Mouse (Mus musculus) frontal cortex, postnatal 25 days (tissue): ENCODE data around the gene Zfp358.
A peak's percentile ranks its signal among the peaks of the same experiment; 100 is the strongest.

Experiments
- DNase-seq, 2 experiments: peaks; one replicate each; pipeline ENCODE4 v3.0.0; 2022; ENCODE audit warnings: low spot score in 2 of 2

Gene Zfp358

DNA sequence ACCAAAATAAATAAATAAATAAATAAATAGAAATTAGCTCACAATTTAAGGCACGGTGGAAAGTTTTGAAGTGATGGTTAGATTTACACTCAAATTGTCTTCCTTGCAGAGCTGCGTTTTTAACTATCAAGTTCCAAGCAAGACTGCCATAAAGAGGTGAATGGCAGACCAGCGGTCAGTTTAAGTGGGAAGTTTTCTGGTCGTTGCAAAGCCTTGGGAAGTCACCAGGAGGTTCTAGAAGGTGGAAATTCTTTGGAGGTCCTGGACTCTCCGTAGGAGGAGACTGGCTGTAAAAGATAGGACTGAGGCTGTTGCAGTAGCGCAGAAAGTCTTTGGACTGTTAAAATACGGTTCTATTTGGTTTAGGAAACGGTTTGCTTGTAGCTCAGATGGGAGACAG is 6.8 kb downstream of the Zfp358 start:
- no peak for DNase-seq

DNA sequence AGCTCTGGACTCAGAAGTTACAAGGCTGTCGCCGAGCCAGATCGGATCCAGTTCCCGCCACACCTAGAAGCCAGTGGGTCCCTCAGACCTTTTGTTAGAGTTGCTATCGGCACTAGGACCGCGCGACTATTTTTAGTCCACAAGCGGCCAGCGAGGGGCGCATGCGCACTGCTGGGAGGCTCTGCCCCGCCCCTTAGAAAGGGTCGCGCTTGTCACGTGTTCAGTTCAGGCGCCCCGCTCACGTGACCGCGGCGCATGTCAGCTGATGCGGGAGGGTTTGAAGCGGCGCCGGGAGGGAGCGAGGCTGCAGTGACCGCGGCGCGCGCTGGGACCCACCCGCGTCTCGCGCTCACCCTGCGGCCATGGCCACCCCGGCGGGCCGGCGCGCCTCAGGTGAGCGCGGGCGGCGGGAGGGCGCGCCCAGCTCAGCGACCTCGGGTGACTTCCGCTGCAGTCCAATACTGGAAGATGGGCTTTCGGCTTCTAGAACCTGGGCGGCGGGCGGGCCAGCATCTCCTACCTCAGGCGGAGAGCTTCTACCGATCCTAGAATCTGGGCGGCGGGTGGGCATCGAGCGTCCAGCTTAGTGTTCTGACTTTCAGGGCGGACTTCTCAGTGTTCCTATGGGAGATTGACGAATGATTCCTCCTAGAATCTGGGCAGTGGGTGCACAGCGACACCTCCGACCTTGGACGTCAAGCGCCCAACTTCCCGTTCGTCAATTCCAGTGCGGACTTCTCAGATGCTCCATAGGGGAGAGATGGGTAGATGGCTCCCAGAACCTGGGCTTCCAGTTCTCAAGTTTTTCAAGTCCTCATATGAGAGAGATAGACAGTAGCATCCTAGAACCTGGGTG is 7.5 kb downstream of the Zfp358 start, which contains the start of gene Mcoln1:
Gene Mcoln1 (plus strand): TSS at position 223 of the 856 bp plus-strand sequence.
- DNase-seq = peak; percentile 97

DNA sequence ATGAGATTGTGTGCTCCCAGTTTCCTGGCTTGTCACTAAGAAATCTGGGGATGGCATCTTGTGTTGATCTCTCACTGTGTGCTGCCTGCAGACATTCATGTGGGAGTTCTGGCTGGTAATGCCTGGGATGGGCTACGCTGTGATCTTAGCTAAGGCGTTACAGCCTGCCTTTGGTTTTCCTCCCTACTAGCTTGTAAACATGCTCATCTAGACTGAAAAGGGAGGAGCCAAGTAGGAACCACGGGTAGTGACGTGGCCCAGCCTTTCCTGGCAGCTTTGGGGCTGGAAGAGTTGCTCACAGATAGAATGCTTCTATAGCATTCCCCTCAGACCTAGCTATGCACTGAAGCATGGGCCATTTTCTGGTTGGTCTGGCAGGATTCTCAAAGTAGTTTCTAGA is 9.3 kb downstream of the Zfp358 start:
- DNase-seq = no peak

- no peak for DNase-seq
Measured at GRCm38 (mm10) chr8:3507979-3508754, 15.2 kb downstream of the Zfp358 start.

DNA sequence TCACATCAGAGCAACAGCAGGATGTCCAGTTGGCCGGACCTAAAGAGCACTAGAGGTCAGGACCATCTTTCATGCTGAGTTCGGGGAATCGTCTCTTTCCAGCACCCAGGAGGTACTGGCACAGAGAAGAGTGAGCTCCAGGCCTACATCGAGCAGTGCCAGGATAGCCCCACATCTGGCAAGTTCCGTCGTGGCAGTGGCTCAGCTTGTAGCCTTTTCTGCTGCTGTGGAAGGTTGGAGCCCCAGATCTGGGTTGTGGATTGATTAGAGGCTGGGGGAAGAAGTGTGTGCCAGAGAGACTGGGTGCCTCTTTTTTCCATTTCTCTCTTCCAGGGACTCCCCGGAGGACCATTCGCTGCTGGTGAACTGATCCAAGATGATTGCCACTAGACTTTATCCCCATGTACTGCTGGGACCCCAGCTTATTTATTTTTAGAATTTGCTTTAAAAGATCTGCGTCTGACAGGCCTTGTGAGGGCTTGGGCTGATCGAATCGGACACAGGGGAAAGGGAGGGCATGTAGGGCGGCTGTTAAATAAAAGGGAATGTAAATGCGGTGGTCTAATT is 21.8 kb downstream of the Zfp358 start:
- no peak for DNase-seq

DNA sequence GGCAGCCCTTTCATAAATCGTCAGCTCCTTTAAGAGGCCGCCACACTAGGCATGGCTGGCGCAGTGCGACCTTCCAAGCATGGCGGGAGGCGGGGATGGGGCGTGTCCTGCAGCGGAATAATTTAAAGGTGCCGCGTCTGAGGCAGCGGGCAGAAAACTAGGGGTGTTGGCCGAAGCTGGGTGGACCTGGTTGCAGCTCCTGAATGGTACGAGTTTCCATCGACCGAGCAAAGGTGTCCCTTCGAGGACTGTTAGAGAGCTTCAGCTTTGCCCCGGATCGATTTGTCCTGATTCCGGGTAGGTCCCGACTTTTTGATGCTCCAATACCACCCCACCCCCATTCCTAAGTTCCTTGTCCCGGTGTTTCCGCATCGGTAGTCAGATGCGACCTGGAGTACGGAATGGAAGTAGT is 22.3 kb downstream of the Zfp358 start, which contains the start of gene Pnpla6:
Gene Pnpla6 (plus strand): TSS at position 125 of the 412 bp plus-strand sequence.
- peak; percentile 76 to 83 for DNase-seq

DNA sequence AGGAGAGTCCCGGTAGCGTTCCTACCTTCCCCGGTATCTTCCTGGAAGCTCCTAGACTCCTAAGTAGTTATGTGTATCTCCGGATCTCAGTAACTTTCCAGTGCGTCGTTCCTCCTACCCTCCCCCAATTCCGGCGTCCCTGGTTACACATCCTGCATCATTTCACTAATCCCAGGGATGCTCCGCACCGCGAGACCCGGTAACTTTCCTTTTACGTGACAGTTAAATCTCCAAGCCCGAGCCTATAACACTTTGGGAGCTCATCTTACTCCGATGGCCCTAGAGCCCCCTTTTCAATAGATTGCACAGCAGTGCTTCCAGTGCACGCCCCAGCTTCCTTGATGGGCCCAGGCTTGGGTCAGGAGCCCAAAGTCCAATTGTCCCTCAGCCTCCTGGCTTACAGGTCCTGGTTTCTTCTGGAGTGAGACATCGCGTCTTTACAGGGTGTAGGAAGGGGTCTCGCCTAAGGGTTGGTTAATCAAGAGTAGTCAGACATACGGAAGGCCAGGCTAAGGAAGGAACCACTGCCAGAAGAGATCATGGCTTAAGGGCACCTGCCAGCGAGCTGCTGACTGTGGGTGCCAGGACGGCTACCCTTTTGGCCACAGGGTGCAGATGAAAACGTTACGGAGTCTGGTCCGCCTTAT is 23.0 kb downstream of the Zfp358 start:
- DNase-seq = peak in 1 of 2 experiments; percentile 52

GRCm38 (mm10) chr8:3516450-3517116 is 23.6 kb downstream of the Zfp358 start:
- peak; percentile 91 to 94 for DNase-seq

DNA sequence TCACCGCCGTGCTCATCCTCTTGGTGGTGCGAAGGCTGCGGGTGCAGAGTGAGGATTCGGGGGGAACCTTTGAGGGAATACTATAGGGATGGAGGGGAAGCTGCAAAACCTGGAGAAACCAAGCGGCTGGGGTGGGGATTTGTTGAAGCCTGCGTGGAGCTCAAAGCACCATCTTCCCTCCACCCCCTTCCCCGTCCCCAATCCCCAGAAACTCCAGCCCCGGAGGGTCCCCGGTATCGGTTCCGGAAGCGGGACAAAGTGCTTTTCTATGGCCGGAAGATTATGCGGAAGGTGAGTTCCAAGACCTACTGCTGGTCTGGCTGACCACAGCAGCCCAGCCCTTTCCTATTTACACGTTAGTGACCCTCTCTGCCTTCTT is 24.2 kb downstream of the Zfp358 start:
- DNase-seq = no peak

GRCm38 (mm10) chr8:3522007-3522697 is 29.2 kb downstream of the Zfp358 start:
- DNase-seq = no peak

GRCm38 (mm10) chr8:3530816-3531215 is 37.9 kb downstream of the Zfp358 start:
- no peak for DNase-seq

GRCm38 (mm10) chr8:3531936-3532335 is 39.0 kb downstream of the Zfp358 start:
- DNase-seq = no peak

DNA sequence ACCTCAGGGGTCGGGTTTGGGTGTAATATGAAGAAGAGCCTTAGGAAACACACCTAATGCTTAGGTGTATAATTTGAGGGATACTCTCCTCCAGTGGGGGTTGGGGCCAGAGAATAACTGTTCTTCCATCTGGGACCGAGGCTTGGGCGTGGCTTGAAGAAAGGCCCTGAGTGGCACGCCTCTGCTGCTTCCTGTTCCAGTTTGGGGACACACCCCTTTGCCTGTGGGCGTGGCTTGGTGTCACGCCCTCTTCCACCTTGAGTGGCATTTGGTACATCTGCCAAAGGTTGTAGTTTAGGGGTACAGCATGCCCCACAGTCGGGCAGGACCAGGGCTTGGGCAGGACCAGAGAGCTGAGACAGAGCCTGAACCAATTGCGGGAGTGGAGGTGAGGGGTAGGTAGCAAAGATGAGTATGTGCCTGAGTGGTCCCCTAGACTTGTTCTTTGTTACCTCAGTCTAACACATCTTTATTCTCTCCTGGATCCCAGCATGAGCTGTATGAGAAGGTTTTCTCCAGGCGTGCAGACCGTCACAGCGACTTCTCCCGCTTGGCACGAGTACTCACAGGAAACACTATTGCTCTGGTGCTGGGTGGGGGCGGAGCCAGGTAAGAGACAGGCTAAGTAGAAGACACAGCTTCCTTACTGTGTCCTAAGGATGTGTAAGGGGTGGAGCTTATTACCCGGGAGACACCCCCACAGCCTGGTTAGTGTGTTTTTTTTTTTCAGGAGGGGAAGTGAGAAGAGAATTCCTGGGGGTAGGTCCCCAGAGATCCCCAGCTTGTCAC is 43.3 kb downstream of the Zfp358 start:
- no peak for DNase-seq

DNA sequence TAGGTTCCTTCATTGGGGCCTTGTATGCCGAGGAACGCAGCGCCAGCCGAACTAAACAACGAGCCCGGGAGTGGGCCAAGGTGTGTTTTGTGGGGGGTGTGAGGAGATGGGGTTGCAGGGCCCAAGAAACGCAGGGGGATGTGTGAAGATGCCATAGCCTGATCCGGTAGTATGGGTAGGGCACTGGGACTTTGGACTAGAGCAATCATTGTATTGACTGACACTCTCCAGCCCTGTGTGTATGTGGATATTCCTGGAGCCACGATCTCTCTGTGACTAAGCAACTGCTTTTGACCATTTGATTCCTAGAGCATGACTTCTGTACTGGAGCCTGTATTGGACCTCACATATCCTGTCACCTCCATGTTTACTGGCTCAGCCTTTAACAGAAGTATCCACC is 44.0 kb downstream of the Zfp358 start:
- no peak for DNase-seq

DNA sequence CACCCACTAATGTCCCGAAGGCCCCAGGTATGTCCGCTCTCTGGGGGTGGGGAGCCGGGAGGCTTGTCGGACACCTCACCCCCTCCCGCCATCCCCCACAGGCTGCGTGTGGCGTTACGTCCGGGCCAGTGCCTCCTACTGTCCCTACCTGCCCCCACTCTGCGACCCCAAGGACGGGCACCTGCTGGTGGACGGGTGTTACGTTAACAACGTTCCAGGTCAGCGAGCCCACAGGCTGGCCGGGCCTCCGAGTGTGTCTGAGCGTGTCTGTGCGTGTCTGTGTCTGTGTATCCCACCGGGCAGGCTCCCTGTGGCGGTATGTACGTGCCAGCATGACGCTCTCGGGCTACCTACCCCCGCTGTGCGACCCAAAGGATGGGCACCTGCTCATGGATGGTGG is 44.7 kb downstream of the Zfp358 start:
- no peak for DNase-seq

GRCm38 (mm10) chr8:3539146-3539545 is 46.2 kb downstream of the Zfp358 start:
- DNase-seq = no peak

DNA sequence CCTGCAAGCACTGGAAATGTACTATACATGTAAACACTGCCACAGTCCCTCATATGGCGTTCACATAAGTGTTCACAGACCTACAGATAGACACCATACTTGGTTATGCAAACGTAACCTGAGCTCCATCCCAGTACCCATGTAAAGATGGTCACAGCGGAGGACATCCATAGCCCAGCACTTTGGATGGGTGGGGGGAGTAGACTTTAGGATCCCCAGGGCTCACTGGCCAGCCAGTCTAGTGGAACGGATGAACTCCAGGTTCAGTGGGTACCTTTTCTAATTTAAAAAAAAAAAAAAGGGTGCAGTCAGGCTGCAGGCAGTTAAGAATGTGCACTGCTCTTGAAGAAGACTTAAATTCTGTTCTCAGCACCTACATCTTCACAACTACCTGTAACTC is 47.1 kb downstream of the Zfp358 start:
- no peak for DNase-seq

DNA sequence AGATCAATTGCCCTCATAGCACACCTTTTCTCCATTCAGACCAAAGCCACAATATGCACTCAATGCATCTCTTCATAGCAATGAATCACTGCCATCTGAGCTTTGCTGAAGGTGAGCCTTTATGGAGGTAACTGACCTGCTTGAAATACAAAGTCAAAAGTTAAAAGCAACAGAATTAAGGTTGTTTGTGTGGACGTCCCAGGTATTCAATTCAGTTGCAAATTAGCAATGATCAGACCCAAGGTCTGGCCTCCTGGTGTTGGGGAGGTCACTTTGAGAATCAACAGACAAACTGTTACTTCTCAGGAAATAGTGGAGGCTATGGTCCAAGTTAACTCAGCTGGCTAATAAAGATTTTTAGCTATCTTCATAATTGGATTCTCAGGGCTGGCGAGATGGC is 53.6 kb downstream of the Zfp358 start:
- no peak for DNase-seq
